Mouse (Mus musculus): ENCODE data around the gene Mex3a.

The Mex3a gene

DNA sequence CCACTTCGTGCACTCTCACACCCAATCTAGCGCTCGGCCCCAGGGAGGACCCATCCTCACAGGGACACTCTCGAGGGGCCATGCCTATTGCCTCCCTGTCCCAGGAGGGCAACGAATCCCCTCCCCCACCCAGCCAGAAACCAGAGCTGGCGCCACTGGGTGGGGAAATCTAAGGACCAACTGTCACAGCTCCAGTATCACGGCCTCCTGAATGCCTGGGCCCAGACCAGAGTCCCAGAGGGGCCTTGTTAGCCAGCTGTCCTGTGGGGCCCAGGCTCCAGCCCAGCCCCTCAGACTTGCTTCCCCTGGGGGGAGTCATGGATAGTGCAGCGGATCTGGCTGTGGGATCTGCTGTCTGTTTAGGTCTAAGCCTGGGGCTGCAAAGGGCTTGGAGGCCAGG lies 4.6 kb upstream of the Mex3a start:
- DNase-seq (ENCODE audit: low spot score in 2 of 2): no peak

DNA sequence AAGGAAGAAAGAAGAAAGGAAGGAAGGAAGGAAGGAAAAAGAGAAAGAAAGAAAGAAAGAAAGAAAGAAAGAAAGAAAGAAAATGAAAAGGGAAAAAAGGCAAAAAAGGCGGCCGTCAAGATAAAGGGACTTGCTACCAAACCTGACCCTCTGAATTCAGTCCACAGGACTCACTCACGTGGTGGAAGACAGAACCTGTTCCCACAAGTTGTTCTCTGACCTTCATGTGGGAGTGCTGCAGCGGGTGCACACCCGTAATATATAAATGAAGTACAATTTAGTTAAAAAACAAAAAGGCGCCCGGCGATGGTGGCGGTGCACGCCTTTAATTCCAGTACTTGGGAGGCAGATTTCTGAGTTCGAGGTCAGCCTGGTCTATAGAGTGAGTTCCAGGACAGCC lies 3.5 kb upstream of the Mex3a start:
- no peak for DNase-seq (ENCODE audit: low spot score in 2 of 2)

- DNase-seq (ENCODE audit: low spot score in 2 of 2): no peak
Observed at GRCm38 (mm10) chr3:88529204-88530000, 2.8 kb upstream of the Mex3a start.

- no peak for DNase-seq (ENCODE audit: low spot score in 2 of 2)
Observed at GRCm38 (mm10) chr3:88530082-88530864, 1.9 kb upstream of the Mex3a start.

DNA sequence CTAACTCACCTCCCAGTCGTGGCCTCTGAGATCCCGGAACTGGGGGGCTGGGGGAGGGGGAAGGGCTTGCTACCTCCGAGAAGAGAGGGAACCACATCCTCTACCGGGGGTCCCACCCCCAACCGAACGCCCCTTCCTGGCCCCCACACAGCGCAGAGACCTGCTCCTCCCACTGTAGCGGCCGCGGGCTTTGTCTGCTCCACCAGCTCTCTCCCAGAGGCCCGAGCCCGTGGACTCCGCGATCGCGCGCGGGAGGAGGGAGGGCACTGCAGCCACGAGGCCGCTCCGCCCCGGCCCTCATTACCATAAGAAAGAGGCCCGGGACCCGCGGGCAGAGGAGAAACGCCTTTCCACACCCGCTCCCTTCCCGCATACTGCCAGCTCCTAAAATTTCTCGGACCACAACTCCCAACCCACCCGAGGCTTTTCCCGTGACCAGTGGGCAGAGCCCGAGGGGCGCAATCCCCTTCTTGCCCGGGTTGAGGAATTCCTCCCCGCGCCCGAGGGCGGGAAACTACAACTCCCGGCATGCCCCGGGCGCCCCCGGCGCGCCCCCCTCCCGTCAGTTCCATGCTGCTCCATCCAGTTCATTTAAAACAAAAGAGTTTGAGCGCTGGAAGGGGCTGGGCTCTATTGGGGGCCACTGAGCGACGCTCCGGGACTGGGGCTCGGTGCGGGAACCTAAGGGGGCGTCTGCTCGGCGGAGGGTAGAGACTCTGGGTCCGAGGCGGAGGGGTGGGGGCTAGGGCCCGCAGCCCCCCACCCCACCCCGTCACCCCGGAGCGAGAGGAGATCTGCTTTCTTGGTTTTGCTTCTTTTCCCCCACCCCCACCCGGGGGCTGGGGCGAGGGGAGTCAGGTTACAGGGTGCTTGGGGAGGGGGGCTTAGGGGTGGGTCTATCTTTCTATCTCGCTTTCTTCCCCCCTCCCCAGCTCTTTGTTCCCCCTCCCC lies 572 bp upstream of the Mex3a start:
- peak; percentile 93 for DNase-seq (ENCODE audit: low spot score in 2 of 2)

DNA sequence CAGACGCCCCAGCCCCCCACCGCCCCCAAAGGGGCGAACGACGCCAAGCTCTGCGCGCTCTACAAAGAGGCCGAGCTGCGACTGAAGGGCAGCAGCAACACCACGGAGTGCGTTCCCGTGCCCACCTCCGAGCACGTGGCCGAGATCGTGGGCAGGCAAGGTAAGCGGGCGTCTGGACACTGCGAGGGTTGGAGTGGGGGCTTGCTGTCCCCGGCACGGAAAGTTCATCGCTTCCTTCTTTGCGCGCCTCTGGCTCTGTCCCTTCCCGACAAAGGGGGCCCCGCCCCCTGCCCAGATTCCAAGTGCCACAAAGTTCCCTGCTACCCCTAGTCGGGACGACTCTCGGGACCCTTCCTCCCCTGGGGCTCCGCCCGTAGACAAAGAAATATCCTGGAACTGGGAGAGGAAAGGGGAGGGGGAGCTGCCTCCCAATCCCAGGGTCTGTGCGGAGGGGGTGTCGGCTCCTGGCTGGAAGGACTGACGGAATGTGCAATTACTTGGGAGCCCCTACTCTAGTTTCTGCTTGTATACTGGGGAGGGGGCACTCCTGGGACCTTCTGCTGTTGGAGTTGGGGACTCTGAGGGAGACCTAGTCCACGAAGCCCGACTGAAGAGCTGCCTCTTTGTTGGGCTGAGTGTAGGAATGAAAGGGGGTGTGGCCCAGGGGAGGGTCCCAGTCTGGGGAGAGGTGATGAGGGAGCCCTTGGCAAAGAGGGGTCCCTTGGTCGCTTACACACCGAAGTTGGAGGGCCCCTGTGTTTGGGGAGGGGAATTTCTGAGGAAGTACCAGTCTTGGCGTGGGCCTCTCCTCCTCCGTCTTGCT lies 705 bp downstream of the Mex3a start:
- no peak for DNase-seq (ENCODE audit: low spot score in 2 of 2)

- no peak for DNase-seq (ENCODE audit: low spot score in 2 of 2)
Observed at GRCm38 (mm10) chr3:88533706-88534105, 1.5 kb downstream of the Mex3a start.

GRCm38 (mm10) chr3:88535005-88535404 lies 2.8 kb downstream of the Mex3a start:
- DNase-seq (ENCODE audit: low spot score in 2 of 2): no peak

DNA sequence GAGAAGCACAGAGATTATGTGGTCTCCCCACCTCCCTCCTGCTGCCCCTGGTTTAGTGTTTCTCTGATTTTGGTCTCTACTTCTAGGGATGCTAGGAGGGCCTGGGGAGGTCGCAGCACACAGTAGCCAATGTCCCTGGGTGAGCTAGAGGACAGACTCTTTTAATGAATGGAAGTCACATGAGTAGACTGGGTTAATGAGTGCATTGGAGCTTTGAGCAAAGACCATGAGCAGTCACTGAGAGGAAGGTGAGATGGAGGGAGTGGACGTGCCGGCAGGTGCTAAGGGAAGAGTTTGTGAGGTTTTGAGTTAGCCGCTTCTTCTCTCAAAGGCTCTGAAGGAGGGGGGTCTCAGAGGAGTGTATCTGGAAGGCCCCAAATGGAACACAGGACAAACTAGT lies 3.3 kb downstream of the Mex3a start:
- DNase-seq (ENCODE audit: low spot score in 2 of 2): no peak

DNA sequence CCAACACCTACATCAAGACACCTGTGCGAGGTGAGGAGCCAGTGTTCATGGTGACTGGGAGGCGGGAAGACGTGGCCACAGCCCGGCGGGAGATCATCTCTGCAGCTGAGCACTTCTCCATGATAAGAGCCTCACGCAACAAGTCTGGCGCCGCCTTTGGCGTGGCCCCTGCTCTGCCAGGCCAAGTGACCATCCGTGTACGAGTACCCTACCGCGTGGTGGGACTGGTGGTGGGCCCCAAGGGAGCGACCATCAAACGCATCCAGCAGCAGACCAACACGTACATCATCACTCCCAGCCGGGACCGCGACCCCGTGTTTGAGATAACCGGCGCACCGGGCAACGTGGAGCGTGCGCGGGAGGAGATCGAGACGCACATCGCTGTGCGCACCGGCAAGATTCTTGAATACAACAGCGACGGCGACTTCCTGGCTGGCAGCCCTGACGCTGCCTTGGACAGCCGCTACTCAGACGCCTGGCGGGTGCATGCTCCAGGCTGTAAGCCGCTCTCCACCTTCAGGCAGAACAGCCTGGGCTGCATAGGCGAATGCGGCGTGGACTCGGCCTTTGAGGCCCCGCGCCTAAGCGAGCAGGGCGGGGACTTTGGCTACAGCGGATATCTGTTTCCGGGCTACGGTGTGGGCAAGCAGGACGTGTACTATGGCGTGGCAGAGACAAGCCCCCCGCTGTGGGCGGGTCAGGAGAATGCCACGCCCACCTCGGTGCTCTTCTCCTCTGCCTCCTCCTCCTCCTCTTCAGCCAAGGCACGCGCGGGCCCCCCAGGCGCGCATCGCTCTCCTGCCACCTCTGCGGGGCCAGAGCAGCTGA lies 4.1 kb downstream of the Mex3a start:
- DNase-seq (ENCODE audit: low spot score in 2 of 2): peak; percentile 75 to 81

DNA sequence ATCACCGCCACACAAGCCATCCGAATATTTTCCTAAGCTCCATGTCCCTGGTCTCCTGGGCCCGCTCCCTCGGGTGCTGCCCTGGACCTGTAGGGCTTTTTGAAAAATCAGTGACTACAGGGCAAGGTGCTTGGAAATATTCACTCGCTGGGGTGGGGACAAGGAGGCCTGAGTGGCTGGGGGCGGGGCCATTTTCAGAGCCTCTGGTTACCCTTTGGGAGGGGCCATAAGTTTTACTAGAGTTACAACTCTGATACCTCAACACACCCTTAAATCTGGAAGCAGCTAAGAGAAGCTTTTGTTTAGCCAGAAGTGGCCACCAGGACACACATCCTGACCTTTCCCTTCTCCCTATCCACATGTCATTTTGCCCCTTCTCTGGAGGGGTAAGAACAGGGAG lies 5.0 kb downstream of the Mex3a start:
- DNase-seq (ENCODE audit: low spot score in 2 of 2): no peak

DNA sequence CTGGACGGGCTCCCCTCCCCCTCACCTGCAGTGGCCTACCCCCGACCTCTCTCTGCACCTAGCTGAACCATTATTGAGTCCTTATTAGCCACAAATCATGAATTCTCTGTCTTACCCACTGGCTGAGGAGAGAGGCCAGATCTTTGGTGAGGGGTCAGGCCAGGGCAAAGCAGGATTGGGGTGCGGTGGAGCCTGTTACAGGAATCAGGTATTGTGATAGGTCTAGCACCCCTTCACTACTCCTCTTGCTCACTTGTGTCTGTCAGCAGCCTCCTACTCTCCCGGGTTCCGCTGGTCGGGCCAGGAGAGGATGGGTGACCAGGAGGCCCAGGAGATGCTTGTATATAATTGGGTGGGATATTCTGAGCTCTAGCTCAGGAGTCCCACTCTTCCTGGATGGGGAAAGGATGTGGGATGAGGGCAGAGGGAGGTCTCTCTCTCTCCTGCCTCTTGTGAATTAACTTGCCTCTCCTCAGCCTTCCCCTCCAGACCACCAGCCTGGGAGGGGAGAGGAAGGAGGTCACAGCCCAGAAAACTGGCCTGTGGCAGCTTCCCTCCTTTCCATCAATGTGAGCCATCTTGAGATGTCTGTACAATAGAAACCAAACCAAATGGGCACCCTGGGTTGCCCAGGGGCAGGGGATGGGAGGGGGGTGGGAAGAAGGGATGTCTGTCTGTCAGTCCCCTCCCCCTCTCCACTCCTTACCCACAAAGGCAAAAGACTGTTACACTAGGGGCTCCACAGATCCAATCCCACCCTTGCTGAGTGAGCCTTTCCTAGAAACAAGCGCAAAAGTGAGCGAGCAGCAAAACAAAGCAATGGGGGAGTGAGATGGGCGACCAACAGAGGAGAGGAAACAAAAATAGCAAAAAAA lies 6.3 kb downstream of the Mex3a start:
- DNase-seq (ENCODE audit: low spot score in 2 of 2): no peak

- no peak for DNase-seq (ENCODE audit: low spot score in 2 of 2)
Observed at GRCm38 (mm10) chr3:88539397-88539796, 7.2 kb downstream of the Mex3a start.

- DNase-seq (ENCODE audit: low spot score in 2 of 2): no peak
Observed at GRCm38 (mm10) chr3:88540085-88540484, 7.9 kb downstream of the Mex3a start.

GRCm38 (mm10) chr3:88541622-88542401 lies 9.6 kb downstream of the Mex3a start:
- no peak for DNase-seq (ENCODE audit: low spot score in 2 of 2)

DNA sequence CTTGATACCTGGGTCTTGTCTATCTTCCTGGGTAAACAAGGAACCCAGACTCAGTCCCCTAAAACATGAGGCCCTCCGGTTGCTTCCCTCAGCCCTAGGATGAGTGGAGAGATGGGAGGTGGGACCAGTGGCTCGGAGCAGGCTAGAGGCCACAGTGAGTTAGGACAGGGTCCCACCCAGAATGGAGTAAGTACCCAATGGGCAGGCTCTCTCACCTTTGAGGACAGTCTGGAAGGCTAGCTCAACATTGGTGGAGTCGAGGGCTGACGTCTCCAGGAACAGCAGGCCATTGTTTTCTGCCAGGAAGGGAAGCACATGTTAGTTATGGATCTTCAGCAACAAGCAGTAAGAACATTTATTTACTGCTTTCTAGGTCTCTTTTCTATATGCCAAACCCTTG lies 10.3 kb downstream of the Mex3a start:
- no peak for DNase-seq (ENCODE audit: low spot score in 2 of 2)

DNA sequence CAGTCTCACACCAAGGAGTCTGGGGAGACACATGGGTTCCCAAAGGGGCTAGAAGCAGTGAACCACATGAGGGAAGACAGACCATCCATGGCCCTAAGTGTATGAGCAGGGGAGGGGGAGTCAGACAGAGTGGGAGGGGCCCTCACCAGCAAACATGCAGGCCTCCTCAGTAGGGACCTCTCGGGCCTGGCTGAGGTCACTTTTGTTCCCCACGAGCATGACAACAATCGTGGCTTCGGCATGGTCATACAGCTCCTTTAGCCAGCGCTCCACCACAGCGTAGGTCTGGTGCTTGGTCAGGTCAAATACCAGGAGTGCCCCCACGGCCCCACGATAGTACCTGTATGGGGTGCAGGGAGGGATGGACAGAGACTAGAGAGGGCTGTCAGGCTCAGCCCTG lies 11.0 kb downstream of the Mex3a start:
- no peak for DNase-seq (ENCODE audit: low spot score in 2 of 2)

- DNase-seq (ENCODE audit: low spot score in 2 of 2): no peak
Observed at GRCm38 (mm10) chr3:88543651-88544410, 11.6 kb downstream of the Mex3a start.

Data from right cerebral cortex, postnatal 10 days (tissue).